Mouse (Mus musculus): ENCODE results near the gene 9930111J21Rik2.
"Not testable (repeated sequence)": the region's sequence is repeated elsewhere in the genome, so short reads cannot be mapped to it uniquely, and the experiment has no call there.

9930111J21Rik2 gene

GRCm38 (mm10) chr11:49051093-49051891, at the start of gene 9930111J21Rik2:
Gene 9930111J21Rik2, minus strand, starts transcription at chr11:49051242.
- DNase-seq: not testable (repeated sequence)

- no peak for DNase-seq
Observed at GRCm38 (mm10) chr11:49100409-49100808, 49.4 kb upstream of the 9930111J21Rik2 start.

DNA sequence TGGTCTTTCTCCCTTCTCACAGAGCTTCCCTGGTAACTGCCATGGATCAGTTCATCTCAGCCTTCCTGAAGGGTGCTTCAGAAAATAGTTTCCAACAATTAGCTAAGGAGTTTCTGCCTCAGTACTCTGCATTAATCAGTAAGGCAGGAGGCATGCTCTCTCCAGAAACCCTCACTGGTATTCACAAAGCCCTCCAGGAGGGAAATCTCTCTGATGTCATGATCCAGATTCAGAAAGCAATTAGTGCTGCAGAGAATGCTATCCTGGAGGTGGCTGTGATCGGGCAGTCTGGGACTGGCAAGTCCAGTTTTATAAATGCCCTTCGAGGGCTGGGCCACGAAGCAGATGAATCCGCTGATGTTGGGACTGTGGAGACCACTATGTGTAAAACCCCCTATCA, 44.3 kb upstream of the 9930111J21Rik2 start:
- DNase-seq: no peak

GRCm38 (mm10) chr11:49093861-49094660, 43.0 kb upstream of the 9930111J21Rik2 start:
- DNase-seq: peak; percentile 69

GRCm38 (mm10) chr11:49092786-49093185, 41.7 kb upstream of the 9930111J21Rik2 start:
- DNase-seq: no peak

GRCm38 (mm10) chr11:49092053-49092586, 41.1 kb upstream of the 9930111J21Rik2 start:
- DNase-seq: no peak

GRCm38 (mm10) chr11:49091171-49091570, 40.1 kb upstream of the 9930111J21Rik2 start:
- DNase-seq: no peak

DNA sequence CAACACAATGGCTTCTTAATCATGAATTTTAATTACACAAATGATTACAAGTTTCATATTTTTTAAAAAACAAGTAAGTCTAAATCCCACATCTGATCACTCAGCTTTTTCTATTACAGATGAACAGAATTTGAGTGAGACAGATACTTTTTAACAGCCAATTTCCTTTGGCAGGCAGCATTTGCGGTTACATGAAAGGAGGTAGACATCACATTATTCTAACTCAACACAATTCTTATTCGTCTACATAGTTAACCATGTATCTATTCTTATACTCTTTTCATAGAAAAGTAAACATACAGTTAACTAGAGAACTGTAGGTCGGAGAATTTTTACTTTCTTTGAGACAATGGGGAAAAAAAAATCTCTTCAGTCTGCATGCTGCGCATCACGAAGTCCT, 39.5 kb upstream of the 9930111J21Rik2 start:
- DNase-seq: no peak

DNA sequence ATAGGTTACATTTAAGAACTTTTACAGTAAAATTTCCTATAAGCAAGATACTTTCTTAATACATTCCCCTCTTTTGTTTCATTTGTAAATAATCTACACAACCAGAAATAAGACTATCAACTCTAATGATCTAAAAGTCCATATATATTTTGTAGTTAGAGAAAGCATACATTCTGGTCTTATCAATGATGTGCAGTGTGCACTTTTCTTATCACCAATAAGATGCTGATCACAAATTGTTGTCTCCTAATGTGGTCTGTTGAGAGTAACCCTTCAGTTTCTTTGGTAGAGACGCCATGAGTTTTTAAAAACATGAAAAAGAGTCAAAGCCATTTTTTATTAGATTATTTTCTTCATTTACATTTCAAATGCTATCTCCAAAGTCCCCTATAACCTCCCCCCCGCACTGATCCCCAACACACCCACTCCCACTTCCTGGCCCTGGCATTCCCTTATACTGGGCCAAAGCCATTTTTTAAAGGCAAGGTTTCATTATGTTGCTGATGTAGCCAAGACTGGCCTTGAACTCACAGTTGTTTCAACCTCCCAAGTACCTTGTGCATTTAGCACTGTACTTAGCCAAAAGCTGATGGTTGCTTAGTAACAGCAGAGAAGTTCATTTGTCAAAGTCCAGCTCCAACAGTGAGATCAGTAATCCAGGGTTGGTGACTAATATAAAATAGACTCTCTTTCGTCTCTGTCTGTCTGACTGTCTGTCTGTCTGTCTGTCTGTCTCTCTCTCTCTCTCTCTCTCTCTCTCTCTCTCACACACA, 38.9 kb upstream of the 9930111J21Rik2 start:
- no peak for DNase-seq

DNA sequence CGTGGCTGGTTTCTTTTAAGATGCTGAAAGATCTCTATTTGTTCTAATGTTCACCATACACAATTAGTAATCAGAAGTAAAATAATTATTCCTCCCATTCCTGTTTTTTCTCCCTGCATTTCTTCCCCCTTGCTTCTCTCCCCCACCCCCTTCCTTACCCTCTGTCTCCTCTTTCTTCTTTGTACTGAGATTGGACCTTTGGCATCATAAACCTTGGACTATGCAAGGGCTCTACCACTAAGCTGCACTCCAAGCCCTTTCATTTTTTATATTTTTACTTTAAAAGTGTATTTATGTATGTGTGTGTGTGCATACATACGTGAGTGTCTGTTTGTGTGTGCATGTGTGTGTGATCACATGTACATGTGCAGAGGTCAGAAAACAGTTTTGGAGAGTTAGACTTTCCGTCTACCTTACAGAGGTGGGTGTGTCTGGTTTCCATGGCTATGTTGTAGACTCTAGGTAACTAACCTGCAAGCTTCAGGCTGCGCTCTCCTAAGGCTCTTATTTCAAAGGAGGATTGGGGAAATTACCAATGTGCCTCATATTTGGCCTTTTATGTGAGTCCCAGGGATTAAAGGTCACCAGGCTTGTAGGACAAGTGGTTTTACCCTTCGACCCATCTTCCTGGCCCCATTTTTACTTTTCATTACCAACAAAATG, 38.1 kb upstream of the 9930111J21Rik2 start:
- no peak for DNase-seq

GRCm38 (mm10) chr11:49087830-49088616, 37.0 kb upstream of the 9930111J21Rik2 start:
- peak; percentile 82 for DNase-seq

- DNase-seq: peak; percentile 55
Observed at GRCm38 (mm10) chr11:49086858-49087361, 35.9 kb upstream of the 9930111J21Rik2 start.

DNA sequence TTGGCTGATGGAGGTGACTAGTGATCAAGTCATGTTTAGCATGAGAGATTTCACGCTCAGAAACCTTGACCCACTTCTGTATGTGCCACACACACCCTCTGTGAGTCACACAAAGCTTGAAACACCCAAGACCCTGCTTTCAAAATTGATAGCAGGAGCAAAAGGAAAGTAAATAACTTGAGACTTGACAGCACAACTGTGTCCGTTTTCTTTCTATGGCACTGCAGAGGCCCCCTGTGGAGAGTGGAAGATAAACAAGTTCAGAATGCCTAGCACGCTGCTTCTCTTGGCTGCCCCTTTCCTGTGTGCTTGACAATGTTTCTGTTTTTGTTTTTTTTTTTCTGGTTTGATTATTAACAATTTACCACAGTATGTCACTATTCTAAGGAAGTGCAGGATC, 33.8 kb upstream of the 9930111J21Rik2 start:
- peak; percentile 67 for DNase-seq

- DNase-seq: no peak
Observed at GRCm38 (mm10) chr11:49084385-49084784, 33.3 kb upstream of the 9930111J21Rik2 start.

- no peak for DNase-seq
Observed at GRCm38 (mm10) chr11:49083808-49084207, 32.8 kb upstream of the 9930111J21Rik2 start.

DNA sequence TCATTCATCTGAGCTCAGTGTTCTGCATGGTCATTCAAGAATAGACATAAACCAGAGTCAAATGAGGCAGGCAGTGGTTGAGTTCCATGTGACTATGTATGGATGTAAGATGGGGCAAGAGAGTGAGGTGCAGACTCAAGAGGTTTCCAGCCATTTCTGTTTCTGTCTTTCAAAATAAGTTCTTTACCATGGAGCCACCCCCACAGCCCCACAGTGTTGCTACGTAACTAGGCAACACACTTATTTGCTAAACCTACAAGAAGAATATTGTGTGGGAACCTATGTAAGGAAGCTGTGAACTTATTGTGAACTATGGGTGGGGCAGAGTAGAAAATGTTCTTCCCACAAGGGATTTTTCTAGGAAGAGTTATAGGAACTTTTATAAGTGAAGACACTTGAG, 32.1 kb upstream of the 9930111J21Rik2 start:
- DNase-seq: no peak

DNA sequence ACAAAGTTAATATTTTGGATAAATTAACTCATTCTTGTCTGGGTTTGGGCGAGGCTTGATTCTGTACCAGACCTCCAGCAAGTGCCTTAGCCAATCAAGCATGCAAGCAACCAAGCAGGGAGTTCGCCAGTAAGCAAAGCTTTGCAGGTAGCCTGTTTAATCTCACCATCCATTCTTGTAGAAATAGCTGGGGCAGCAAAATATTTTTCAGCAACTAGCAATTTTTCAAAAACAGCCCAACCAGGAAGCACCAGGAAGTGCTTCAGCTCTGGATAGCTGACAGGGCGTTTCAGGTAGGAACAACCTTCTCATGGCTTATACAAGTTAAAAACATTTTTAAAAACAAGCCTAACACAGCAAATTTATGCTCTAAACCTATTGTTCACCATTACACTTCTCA, 30.8 kb upstream of the 9930111J21Rik2 start:
- no peak for DNase-seq

DNA sequence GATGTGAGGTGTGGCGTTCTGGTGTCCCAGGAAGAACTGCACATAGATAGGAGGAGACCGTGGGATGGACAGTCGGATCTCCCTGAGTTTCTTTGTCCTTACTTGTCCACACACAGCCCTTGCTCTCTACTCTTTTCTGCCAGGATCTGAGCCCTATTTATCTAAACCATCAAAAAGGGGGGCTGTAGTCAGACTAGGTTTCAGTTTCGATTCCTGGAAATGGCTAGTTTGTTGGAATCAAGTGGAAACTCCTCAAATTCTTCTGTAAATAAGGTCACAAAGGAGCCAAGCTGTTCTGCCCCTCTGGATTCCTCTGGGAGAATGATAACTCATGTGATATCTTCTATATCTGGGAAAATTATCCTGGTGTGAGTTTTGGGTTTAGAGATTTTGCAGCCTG, 30.3 kb upstream of the 9930111J21Rik2 start:
- DNase-seq: no peak

DNA sequence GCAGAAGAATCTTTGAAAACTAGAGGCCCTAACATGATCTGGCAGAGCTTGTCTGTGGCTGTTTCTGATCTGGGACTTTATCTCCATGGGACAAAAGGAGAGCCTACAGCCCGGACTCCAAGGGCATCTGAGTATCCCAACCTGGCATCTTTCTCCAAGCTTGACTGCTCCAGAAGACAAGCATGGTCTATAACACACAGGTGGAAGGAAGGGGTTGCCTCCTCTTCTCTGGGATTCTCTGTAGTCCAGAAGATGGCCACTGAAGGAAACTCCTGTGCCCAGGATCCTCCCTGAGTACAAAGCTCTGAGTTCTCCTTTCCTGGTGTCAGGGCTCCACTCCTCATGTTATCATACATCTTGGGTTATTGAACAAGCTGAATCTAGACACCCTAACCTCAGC, 29.6 kb upstream of the 9930111J21Rik2 start:
- DNase-seq: no peak

GRCm38 (mm10) chr11:49078719-49079118, 27.7 kb upstream of the 9930111J21Rik2 start:
- DNase-seq: no peak

GRCm38 (mm10) chr11:49077012-49077411, 26.0 kb upstream of the 9930111J21Rik2 start:
- no peak for DNase-seq

Measured in thymus, postnatal 14 days (tissue).